Mouse (Mus musculus): ENCODE measurements around the gene Trim40.
A peak's percentile ranks its signal among the peaks of the same experiment; 100 is the strongest.

Trim40 gene

DNA sequence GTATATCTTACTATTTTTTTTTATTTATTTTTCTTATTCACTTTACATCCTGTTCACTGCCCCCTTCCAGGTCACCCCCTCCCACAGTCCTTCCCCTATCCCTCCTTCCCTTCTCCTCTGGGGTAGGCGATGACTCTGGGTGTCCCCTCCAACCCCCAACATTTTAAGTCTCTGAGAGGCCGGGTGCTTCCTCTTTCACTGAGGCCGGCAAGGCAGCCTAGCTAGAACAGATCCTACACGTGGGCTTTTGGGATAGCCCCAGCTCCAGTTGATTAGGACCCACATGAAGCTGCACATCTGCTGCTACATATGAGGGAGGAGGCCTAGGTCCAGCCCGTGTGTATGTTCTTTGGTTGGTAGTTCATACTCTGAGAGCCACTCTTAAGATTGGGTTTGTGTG lies 50.9 kb downstream of the Trim40 start:
- no peak for DNase-seq (ENCODE audit: low read depth)

DNA sequence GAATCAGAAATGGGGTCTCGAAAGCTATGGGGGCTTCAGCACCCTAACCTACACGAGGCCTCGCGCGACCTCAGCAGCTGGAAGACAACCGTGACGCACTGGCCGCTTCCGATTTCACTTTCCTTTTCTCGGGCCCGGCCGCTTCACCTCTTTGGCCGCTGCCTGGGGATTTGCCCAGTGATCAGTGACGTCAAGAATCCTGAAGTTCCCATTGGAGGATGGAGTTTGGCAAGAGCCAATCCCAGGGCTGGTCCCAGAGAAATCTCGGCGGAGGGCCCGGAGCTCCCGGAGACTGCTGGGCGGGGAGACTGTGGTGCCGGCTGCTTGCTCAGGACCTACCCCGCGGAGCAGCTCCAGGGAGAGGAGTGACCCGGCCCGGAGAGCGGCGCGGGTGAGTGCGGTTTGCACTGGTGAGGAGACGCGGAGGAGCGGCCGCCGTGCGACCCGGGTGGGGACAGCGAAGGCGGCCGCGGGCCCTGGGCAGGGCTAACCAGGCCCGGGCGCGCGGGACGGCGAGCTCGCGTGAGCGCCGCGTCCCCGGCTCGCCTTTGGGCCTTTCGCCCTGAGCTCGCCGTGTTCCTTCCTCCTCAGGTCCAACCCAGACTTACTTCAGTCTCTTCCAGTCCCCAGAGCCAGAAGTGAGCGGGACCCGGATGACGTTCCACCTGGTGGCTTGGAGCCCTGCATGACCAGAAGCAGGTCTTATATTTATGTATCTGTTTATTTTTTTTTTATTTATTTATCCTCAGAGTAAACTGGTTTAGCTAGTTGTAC lies 52.9 kb downstream of the Trim40 start, which contains the start of gene Trim26:
Gene Trim26 (plus strand): TSS at position 261 of the 774 bp plus-strand sequence.
- DNase-seq (ENCODE audit: low read depth): peak; percentile 94

DNA sequence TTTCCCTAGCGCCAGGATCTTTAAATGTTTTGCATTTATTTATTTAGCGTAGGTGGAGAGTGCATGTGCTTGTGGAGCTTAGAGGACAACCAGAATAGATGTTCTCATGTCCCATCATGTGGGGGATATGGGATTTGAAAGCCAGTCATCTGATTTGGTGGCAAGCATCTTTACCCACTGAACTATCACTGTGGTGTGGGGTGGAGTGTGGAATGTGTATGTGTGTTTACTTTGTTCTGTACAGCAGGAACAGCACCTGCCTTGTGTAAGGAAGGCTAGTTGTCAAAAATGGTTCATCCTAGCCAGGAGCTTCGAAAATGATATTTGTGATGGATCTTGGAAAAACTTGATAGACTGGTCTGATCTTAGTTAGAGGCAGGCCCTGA lies 53.5 kb downstream of the Trim40 start:
- no peak for DNase-seq (ENCODE audit: low read depth)

DNA sequence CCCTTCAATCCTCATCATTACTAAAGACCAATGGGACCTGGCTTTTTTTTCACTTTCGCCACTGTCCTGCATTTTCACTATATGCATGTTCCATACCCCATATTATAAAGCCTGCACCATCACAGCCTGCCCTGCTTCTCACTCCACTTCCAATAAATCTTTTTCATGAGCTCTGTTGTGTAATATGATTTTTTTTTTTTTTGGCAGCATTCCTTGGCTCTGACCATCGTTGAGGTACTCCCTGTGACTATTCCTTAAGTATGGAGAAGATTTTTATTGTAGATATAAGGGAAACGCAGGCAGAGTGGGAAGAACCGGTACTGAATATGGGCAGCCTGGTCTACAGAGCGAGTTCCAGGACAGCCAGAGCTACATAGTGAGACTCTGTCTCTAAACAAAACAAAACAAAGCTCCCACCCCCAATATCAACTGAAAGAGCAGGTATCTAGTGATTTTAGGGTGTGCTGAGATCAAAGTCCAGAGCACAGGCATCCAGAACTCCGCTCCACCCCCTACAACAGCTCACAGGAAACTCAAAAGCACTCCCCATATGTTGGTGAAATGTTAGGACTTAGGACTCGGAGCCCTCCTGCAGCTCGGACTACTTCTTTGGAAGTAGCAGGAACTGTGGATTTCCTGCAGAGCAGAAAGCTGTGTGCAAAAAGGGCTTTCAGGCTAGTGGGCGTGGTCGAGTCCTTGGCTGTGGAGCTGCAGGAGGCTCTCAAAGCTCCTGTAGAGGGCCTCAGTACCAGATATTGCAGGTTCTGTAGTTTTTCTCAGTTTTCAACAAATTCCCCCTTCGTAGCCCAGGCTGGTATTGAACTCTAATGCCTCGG lies 54.1 kb downstream of the Trim40 start:
- peak; percentile 44 for DNase-seq (ENCODE audit: low read depth)

DNA sequence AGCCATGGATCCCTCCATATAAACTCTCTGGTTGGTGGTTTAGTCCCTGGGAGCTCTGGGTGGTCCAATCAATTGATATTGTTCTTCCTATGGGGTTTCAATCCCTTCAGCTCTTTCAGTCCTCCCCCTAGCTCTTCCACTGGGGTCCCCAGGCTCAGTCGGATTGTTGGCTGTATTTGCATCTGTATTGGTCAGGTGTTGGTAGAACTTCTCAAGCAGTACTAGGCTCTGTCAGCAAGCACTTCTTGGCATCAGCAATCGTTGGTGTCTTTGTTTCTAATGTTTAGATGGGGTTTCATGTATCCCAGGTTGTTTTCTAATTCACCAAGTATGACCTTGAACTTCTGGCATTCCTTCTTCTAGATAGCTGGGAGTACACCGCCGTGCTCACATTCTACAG lies 57.2 kb downstream of the Trim40 start:
- no peak for DNase-seq (ENCODE audit: low read depth)
